Mouse (Mus musculus) brain, embryonic 14.5 days (tissue): Measurements from ENCODE around the gene Adm2.

Experiments
- CTCF ChIP-seq: fragments of 200-500 bp; IDR thresholded peaks from 2 replicates; pipeline ENCODE4 v1.5.1; 2012; ENCODE audit warnings: inconsistent platforms, mild to moderate bottlenecking, moderate library complexity, borderline replicate concordance; ENCODE audit not compliant: insufficient read depth, insufficient read length; ENCODE audit errors: extremely low read depth
- POLR2A ChIP-seq: fragments of 200-500 bp; IDR thresholded peaks from 2 replicates; pipeline ENCODE4 v1.6.1; 2012; ENCODE audit warnings: mild to moderate bottlenecking, inconsistent platforms, borderline replicate concordance; ENCODE audit not compliant: poor library complexity, insufficient read depth, insufficient read length, severe bottlenecking; ENCODE audit errors: extremely low read depth

- peak; percentile 26; the same call in 1 of the 2 replicates for TF ChIP-seq CTCF
- TF ChIP-seq POLR2A: no peak
Measured at GRCm38 (mm10) chr15:89316146-89316545, 6.4 kb upstream of the Adm2 start.
